18 mouse cellular contexts compared by ENCODE assay signal in the genomic region with DNA sequence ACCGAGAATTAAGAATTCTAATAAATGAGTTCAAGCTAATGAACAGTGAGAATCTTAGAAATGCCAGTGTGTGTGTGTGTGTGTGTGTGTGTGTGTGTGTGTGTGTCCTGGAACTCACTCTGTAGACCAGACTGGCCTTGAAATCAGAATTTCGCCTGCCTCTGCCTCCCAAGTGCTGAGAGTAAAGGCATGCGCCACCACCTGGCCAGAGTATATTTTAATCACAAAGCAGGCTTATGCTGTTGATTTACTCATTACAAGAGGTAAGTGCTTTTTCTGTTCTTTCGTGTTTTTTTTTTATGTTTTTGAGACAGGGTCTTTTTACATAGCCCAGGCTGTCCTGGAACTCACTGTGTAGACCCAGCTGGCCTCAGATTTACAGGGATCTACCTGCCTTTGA. TPM values are rescaled to one million over a fixed set of nuclear protein-coding genes. Genes with fewer than 3 reads are reported as not detected.
DNase-seq lines count a peak whose midpoint lies in the region; ATAC-seq and TF ChIP-seq lines count a peak whose summit lies in the region.
"Had no signal": no experiment of that assay in that cellular context is flagged by ENCODE, and none has a peak within 500 bp of the region (broad histone marks: within the 10 kb centered on the region; RNA-seq: fewer than 3 reads in every experiment).

No protein-coding gene starts in this region.

- H3K36me3 ChIP-seq in hindbrain, postnatal 0 days (ENCODE audit: insufficient read depth, low read length), result peaks cover 17% of the 10 kb centered on the region
- peaks cover 57% of the 10 kb centered on the region for H3K36me3 ChIP-seq in hindbrain, embryonic 13.5 days
- peaks cover 47% of the 10 kb centered on the region for H3K36me3 ChIP-seq in neural tube, embryonic 15.5 days
- H3K36me3 ChIP-seq in MEL (ENCODE audit: control insufficient read depth in 1 of 2, insufficient read depth in 2 of 2, low read length in 2 of 2), result peaks cover 6 to 22% of the 10 kb centered on the region in 2 experiments

- WGBS in hindbrain, postnatal 0 days, result 74% methylated on average over 4 of the region's 4 CpGs
- WGBS in hindbrain, embryonic 13.5 days, result 79% methylated on average over 4 of the region's 4 CpGs
- WGBS in neural tube, embryonic 15.5 days, result 83% methylated on average over 4 of the region's 4 CpGs

- TF ChIP-seq CTCF in hindbrain, postnatal 0 days (IDR thresholded peaks at IDR 0.05; ENCODE audit: low read depth), result peak; percentile 23; the same call in 1 of the 2 replicates
- peak; percentile 6 to 53 (median 50); a peak in 4 of 6 replicates for TF ChIP-seq CTCF in MEL (IDR thresholded peaks at IDR 0.05 in 2 of 3, conservative IDR thresholded peaks at IDR 0.05 in 1 of 3; ENCODE audit: control insufficient read depth in 1 of 3, insufficient read depth in 1 of 3, low read depth in 2 of 3, low read length in 3 of 3, poor library complexity in 1 of 3, severe bottlenecking in 1 of 3)

- no peak overlapping the region for H3K4me3 ChIP-seq in hindbrain, postnatal 0 days (ENCODE audit: low read length)
- no peak overlapping the region for H3K4me3 ChIP-seq in hindbrain, embryonic 13.5 days
- no peak overlapping the region for H3K4me3 ChIP-seq in neural tube, embryonic 15.5 days (replicated peaks)
- no peak overlapping the region for H3K4me3 ChIP-seq in MEL (ENCODE audit: control insufficient read depth in 1 of 2, insufficient read depth in 1 of 2, low read depth in 2 of 2, low read length in 2 of 2)
- H3K4me3 ChIP-seq: embryonic facial prominence, embryonic 15.5 days; forebrain, embryonic 13.5 days; gastrocnemius, adult 2 months; heart, adult 2 months; limb, embryonic 10.5 days; megakaryocyte, embryonic 14.5 days had no signal

- no peak overlapping the region for H3K4me2 ChIP-seq in hindbrain, postnatal 0 days (ENCODE audit: low read depth, low read length)
- no peak overlapping the region for H3K4me2 ChIP-seq in hindbrain, embryonic 13.5 days
- H3K4me2 ChIP-seq in neural tube, embryonic 15.5 days, result no peak overlapping the region
- H3K4me2 ChIP-seq: embryonic facial prominence, embryonic 15.5 days; forebrain, embryonic 13.5 days had no signal

- H3K9ac ChIP-seq in hindbrain, postnatal 0 days (replicated peaks; ENCODE audit: low read length), result no peak overlapping the region
- no peak overlapping the region for H3K9ac ChIP-seq in hindbrain, embryonic 13.5 days
- 0 out of 2 replicates have a peak overlapping the region, but pooled peaks have one; percentile 6 for H3K9ac ChIP-seq in neural tube, embryonic 15.5 days (replicated peaks)
- H3K9ac ChIP-seq in MEL (ENCODE audit: control insufficient read depth, low read depth, low read length, poor library complexity, severe bottlenecking), result no peak overlapping the region
- H3K9ac ChIP-seq: embryonic facial prominence, embryonic 15.5 days; forebrain, embryonic 13.5 days had no signal

- H3K27me3 ChIP-seq in hindbrain, postnatal 0 days (ENCODE audit: insufficient read depth, low read length), result no peaks in the 10 kb centered on the region
- H3K27me3 ChIP-seq in hindbrain, embryonic 13.5 days, result no peaks in the 10 kb centered on the region
- no peaks in the 10 kb centered on the region for H3K27me3 ChIP-seq in neural tube, embryonic 15.5 days (replicated peaks)
- no peaks in the 10 kb centered on the region for H3K27me3 ChIP-seq in MEL (ENCODE audit: control insufficient read depth in 1 of 2, insufficient read depth in 2 of 2, low read length in 2 of 2)
- H3K27me3 ChIP-seq: embryonic facial prominence, embryonic 15.5 days; forebrain, embryonic 13.5 days; megakaryocyte, embryonic 14.5 days had no signal

- TF ChIP-seq RAD21 in MEL (IDR thresholded peaks at IDR 0.05; ENCODE audit: low read depth, low read length), result no peak; the same call in none of the 2 replicates

- no peak for TF ChIP-seq POLR2A in MEL (IDR thresholded peaks at IDR 0.05; ENCODE audit: control insufficient read depth in 1 of 2, insufficient read depth in 1 of 2, low read depth in 1 of 2, low read length in 2 of 2, poor library complexity in 1 of 2)

- H3K9me3 ChIP-seq in hindbrain, postnatal 0 days (ENCODE audit: low read length), result no peaks in the 10 kb centered on the region
- H3K9me3 ChIP-seq in hindbrain, embryonic 13.5 days, result no peaks in the 10 kb centered on the region
- no peaks in the 10 kb centered on the region for H3K9me3 ChIP-seq in neural tube, embryonic 15.5 days (replicated peaks)
- H3K9me3 ChIP-seq in MEL (replicated peaks; ENCODE audit: insufficient read depth, low read length), result no peaks in the 10 kb centered on the region
- H3K9me3 ChIP-seq: embryonic facial prominence, embryonic 15.5 days; limb, embryonic 10.5 days had no signal

- H3K4me1 ChIP-seq in hindbrain, postnatal 0 days (ENCODE audit: insufficient read depth, low read length), result peaks cover 4% of the 10 kb centered on the region; the same call in 1 of the 2 replicates
- H3K4me1 ChIP-seq in hindbrain, embryonic 13.5 days (replicated peaks), result peaks cover 15% of the 10 kb centered on the region
- peaks cover 18% of the 10 kb centered on the region for H3K4me1 ChIP-seq in neural tube, embryonic 15.5 days
- peaks cover 3 to 6% of the 10 kb centered on the region in 2 experiments; a peak in 3 of 4 replicates for H3K4me1 ChIP-seq in MEL (ENCODE audit: control insufficient read depth in 1 of 2, insufficient read depth in 2 of 2, low read length in 2 of 2)

- no peak for ATAC-seq in hindbrain, postnatal 0 days
- ATAC-seq in hindbrain, embryonic 13.5 days (ENCODE audit: low FRiP score), result no peak
- no peak for ATAC-seq in neural tube, embryonic 15.5 days (ENCODE audit: low FRiP score)
- no peak for ATAC-seq in cerebellum, adult (ENCODE audit: insufficient number of reproducible peaks, low FRiP score, low TSS enrichment)
- ATAC-seq: forebrain, embryonic 13.5 days had no signal

- peaks cover 13% of the 10 kb centered on the region for H3K79me2 ChIP-seq in MEL (ENCODE audit: control insufficient read depth, insufficient read depth, low read length, poor library complexity)

- H3K27ac ChIP-seq in hindbrain, postnatal 0 days, result no peak overlapping the region
- no peak overlapping the region for H3K27ac ChIP-seq in hindbrain, embryonic 13.5 days
- no peak overlapping the region for H3K27ac ChIP-seq in neural tube, embryonic 15.5 days (replicated peaks)
- no peak overlapping the region for H3K27ac ChIP-seq in MEL (ENCODE audit: control insufficient read depth, low read depth, low read length)
- H3K27ac ChIP-seq: forebrain, embryonic 13.5 days; heart, adult 2 months; limb, embryonic 10.5 days had no signal

- no peak for DNase-seq in hindbrain, postnatal 0 days (ENCODE audit: low spot score)
- no peak for DNase-seq in neural tube, embryonic 10.5 days (ENCODE audit: extremely low spot score, low spot score)
- DNase-seq in MEL (ENCODE audit: low read depth, low spot score), result peak; percentile 58
- peak; percentile 14 for DNase-seq in thymus, postnatal 25 days
- DNase-seq in cerebellum, postnatal 10 days, result no peak
- DNase-seq: adrenal gland, postnatal 14 days; gastrocnemius, adult 2 months; heart, adult 2 months; heart, postnatal 14 days; kidney, postnatal 36 days; layer of hippocampus, postnatal 36 days had no signal

- TF ChIP-seq EP300 in MEL (IDR thresholded peaks at IDR 0.05; ENCODE audit: low read depth in 1 of 2, low read length in 2 of 2), result no peak

RNA-seq across cellular contexts. Expression of a gene that starts 4.8 kb away (rescaled TPM):
- total RNA-seq in hindbrain, postnatal 0 days (2014; rRNA removed), result 2.6 and 9.0 TPM in 2 replicates
- 7.2 and 8.7 TPM in 2 replicates for polyA plus RNA-seq in hindbrain, postnatal 0 days (2015; fragmentation: Nextera tagmentation; extraction: Ambion mirVana)
- 15.7 and 18.2 TPM in 2 replicates for polyA plus RNA-seq in hindbrain, embryonic 13.5 days (2015; fragmentation: Nextera tagmentation; extraction: Ambion mirVana)
- polyA plus RNA-seq in neural tube, embryonic 15.5 days (2015; fragmentation: Nextera tagmentation; extraction: Ambion mirVana), result 15.1 and 16.3 TPM in 2 replicates
- total RNA-seq in MEL (2012; rRNA removed), result 11.2 and 11.6 TPM in 2 replicates
- polyA plus RNA-seq in MEL (2012; ENCODE audit: insufficient read depth in 1 of 2, insufficient read length in 2 of 2, low read depth in 1 of 2, low replicate concordance in 2 of 2, missing spikeins in 1 of 2), result 10 to 100 TPM in 1 of 2 experiments, not detected in 1; 12.9 TPM

RNA-seq across cellular contexts. Expression of a gene that starts 4.9 kb away (rescaled TPM):
- total RNA-seq in hindbrain, postnatal 0 days (2014; rRNA removed), result 288 and 416 TPM in 2 replicates
- polyA plus RNA-seq in hindbrain, postnatal 0 days (2015; fragmentation: Nextera tagmentation; extraction: Ambion mirVana), result 272 and 274 TPM in 2 replicates
- polyA plus RNA-seq in hindbrain, embryonic 13.5 days (2015; fragmentation: Nextera tagmentation; extraction: Ambion mirVana), result 431 and 450 TPM in 2 replicates
- polyA plus RNA-seq in neural tube, embryonic 15.5 days (2015; fragmentation: Nextera tagmentation; extraction: Ambion mirVana), result 337 and 338 TPM in 2 replicates
- total RNA-seq in MEL (2012; rRNA removed), result 338 and 358 TPM in 2 replicates
- 1,000 to 10,000 TPM in 1 of 2 experiments, 100 to 1,000 TPM in 1; 748 to 3,269 TPM for polyA plus RNA-seq in MEL (2012; ENCODE audit: insufficient read depth in 1 of 2, insufficient read length in 2 of 2, low read depth in 1 of 2, low replicate concordance in 2 of 2, missing spikeins in 1 of 2)

RNA-seq across cellular contexts. Expression of a gene that starts 14.5 kb away (rescaled TPM):
- 8.3 and 12.9 TPM in 2 replicates for total RNA-seq in hindbrain, postnatal 0 days (2014; rRNA removed)
- polyA plus RNA-seq in hindbrain, postnatal 0 days (2015; fragmentation: Nextera tagmentation; extraction: Ambion mirVana), result 9.5 and 11.4 TPM in 2 replicates
- 9.1 and 9.7 TPM in 2 replicates for polyA plus RNA-seq in hindbrain, embryonic 13.5 days (2015; fragmentation: Nextera tagmentation; extraction: Ambion mirVana)
- 9.1 and 11.5 TPM in 2 replicates for polyA plus RNA-seq in neural tube, embryonic 15.5 days (2015; fragmentation: Nextera tagmentation; extraction: Ambion mirVana)
- total RNA-seq in MEL (2012; rRNA removed), result 9.2 and 10.7 TPM in 2 replicates
- 1 to 10 TPM in 1 of 2 experiments, not detected in 1; 6.3 TPM for polyA plus RNA-seq in MEL (2012; ENCODE audit: insufficient read depth in 1 of 2, insufficient read length in 2 of 2, low read depth in 1 of 2, low replicate concordance in 2 of 2, missing spikeins in 1 of 2)

RNA-seq across cellular contexts. Expression of a gene that starts 42.8 kb away (rescaled TPM):
- 0.40 TPM in 1 of 2 replicates, not detected in the other for total RNA-seq in hindbrain, postnatal 0 days (2014; rRNA removed)
- polyA plus RNA-seq in hindbrain, postnatal 0 days (2015; fragmentation: Nextera tagmentation; extraction: Ambion mirVana), result 0.56 and 0.72 TPM in 2 replicates
- 0.78 and 1.3 TPM in 2 replicates for polyA plus RNA-seq in hindbrain, embryonic 13.5 days (2015; fragmentation: Nextera tagmentation; extraction: Ambion mirVana)
- polyA plus RNA-seq in neural tube, embryonic 15.5 days (2015; fragmentation: Nextera tagmentation; extraction: Ambion mirVana), result 0.46 and 3.5 TPM in 2 replicates
- total RNA-seq in MEL (2012; rRNA removed), result not detected in 2 replicates
- polyA plus RNA-seq in MEL (2012; ENCODE audit: insufficient read depth in 1 of 2, insufficient read length in 2 of 2, low read depth in 1 of 2, low replicate concordance in 2 of 2, missing spikeins in 1 of 2), result under 1 TPM in 1 of 2 experiments, not detected in 1; 0.26 TPM
- total RNA-seq: gastrocnemius, adult 2 months; layer of hippocampus, postnatal 36 days had no signal

RNA-seq across cellular contexts. Expression of a gene that starts 43.4 kb away (rescaled TPM):
- total RNA-seq in hindbrain, postnatal 0 days (2014; rRNA removed), result 19.2 and 20.1 TPM in 2 replicates
- 10.9 and 11.2 TPM in 2 replicates for polyA plus RNA-seq in hindbrain, postnatal 0 days (2015; fragmentation: Nextera tagmentation; extraction: Ambion mirVana)
- 17.4 and 17.6 TPM in 2 replicates for polyA plus RNA-seq in hindbrain, embryonic 13.5 days (2015; fragmentation: Nextera tagmentation; extraction: Ambion mirVana)
- polyA plus RNA-seq in neural tube, embryonic 15.5 days (2015; fragmentation: Nextera tagmentation; extraction: Ambion mirVana), result 14.4 and 27.3 TPM in 2 replicates
- total RNA-seq in MEL (2012; rRNA removed), result 0.12 and 0.20 TPM in 2 replicates
- polyA plus RNA-seq in MEL (2012; ENCODE audit: insufficient read depth in 1 of 2, insufficient read length in 2 of 2, low read depth in 1 of 2, low replicate concordance in 2 of 2, missing spikeins in 1 of 2), result under 1 TPM in 1 of 2 experiments, not detected in 1; 0.14 TPM

Comparison
In these comparisons a context has a peak if more than half of its experiments do, and no peak if none do; other contexts are left out.
1. DNase-seq: peak in MEL (single experiment) and thymus, postnatal 25 days (single experiment); none in hindbrain, postnatal 0 days (single experiment), neural tube, embryonic 10.5 days (single experiment) and cerebellum, postnatal 10 days (0 of 2).